Mouse (Mus musculus) liver, adult 2 months (tissue): ENCODE results near the gene Treml2.

Source experiments
- CTCF ChIP-seq: fragments of 200-500 bp; IDR thresholded peaks from 2 replicates; pipeline ENCODE4 v1.5.1; 2011; ENCODE audit warnings: low read depth, low read length, control low read depth
- POLR2A ChIP-seq: fragments of 200-500 bp; IDR thresholded peaks from 2 replicates; pipeline ENCODE4 v1.6.1; 2011; ENCODE audit warnings: low read length, control low read depth; ENCODE audit not compliant: insufficient read depth; ENCODE audit errors: extremely low read depth

DNA sequence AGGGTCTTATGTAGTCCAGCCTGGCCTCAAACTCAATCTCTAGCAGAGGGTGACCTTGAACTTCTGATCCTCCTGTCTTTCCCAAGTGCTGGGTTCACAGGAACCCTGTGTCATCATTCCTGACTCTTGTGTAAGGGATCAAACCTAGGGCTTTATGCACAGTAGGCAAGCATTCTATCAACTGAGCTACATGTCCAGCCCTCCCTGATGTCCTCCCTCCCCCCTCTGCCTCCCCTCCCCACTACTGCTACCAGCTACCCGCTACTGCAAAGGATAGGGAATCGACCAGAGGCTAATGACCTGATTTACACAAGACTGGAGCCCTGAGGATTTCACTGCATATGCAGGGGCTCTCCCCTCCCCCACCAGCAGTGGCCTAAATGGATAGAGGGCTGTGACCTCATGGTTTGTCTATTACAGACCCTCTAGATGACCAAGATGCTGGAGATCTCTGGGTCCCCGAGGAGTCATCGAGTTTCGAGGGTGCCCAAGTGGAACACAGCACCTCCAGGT is 51.4 kb downstream of the Treml2 start:
- TF ChIP-seq POLR2A: no peak
- TF ChIP-seq CTCF: no peak
